Mouse (Mus musculus): ENCODE data around the gene Galm. TPM values are rescaled to one million over a fixed set of nuclear protein-coding genes. Genes with fewer than 3 reads are reported as not detected.

The Galm gene
- polyA plus RNA-seq, 1 experiment from 2014 or later = 14.5 TPM

GRCm38 (mm10) chr17:80152767-80153630 is 25.7 kb downstream of the Galm start:
- no peak overlapping the region for H3K9ac ChIP-seq (ENCODE audit: low read length)
- ATAC-seq (replicated peaks; ENCODE audit: extremely low read depth, insufficient read depth, low FRiP score) = no peak
- no peak overlapping the region for H3K4me3 ChIP-seq (ENCODE audit: low read length)
- no peaks in the 10 kb centered on the region for H3K9me3 ChIP-seq (replicated peaks; ENCODE audit: control insufficient read depth, low read length)
- H3K27ac ChIP-seq (ENCODE audit: low read length) = no peak overlapping the region
- WGBS = 72% methylated on average over 12 of the region's 12 CpGs
- H3K36me3 ChIP-seq (ENCODE audit: control insufficient read depth, insufficient read depth) = no peaks in the 10 kb centered on the region
- H3K4me1 ChIP-seq (ENCODE audit: control insufficient read depth, insufficient read depth, low read length) = peaks cover 9% of the 10 kb centered on the region
- H3K4me2 ChIP-seq (ENCODE audit: low read depth, low read length) = no peak overlapping the region
- H3K27me3 ChIP-seq (ENCODE audit: control insufficient read depth, insufficient read depth, low read length) = no peaks in the 10 kb centered on the region

DNA sequence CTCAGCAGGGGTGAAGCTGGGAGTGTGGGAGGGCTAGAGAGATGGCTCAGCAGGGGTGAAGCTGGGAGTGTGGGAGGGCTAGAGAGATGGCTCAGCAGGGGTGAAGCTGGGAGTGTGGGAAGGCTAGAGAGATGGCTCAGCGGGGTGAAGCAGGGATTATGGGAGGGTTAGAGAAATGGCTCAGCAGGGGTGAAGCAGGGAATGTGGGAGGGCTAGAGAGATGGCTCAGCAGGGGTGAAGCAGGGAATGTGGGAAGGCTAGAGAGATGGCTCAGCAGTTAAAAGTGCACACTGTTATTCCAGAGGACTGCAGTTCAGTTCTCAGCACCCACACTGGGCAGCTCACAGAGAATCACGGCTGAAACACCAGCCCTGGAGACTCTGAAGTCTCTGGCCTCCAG is 26.4 kb downstream of the Galm start:
- no peaks in the 10 kb centered on the region for H3K27me3 ChIP-seq (ENCODE audit: control insufficient read depth, insufficient read depth, low read length)
- 71% methylated on average over 2 of the region's 2 CpGs for WGBS
- no peak for ATAC-seq (replicated peaks; ENCODE audit: extremely low read depth, insufficient read depth, low FRiP score)

DNA sequence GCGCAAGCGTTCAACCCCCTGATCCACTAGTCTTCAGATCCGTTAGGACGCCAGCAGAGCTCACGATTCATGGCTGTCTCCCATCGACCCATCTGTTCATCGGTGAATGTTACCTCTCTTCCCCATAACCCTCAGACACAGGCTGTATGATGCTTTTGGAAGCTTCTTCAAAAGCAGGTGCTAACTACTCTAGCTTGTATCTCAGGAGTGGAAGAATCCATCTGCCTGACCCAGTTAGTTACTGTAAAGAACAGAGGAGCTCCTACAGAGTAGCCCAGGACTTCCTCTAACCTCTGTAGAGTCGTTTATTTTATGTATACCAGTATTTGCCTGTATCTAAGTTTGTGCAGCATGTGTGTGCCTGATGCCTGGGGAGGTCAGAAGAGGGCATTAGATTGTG is 29.6 kb downstream of the Galm start:
- WGBS = 88% methylated on average over 8 of the region's 8 CpGs
- Histone ChIP-seq H3K9ac (ENCODE audit: low read length) (no peak overlapping the region), H3K4me2 (ENCODE audit: low read depth, low read length) (no peak overlapping the region), H3K4me3 (ENCODE audit: low read length) (no peak overlapping the region), H3K4me1 (ENCODE audit: control insufficient read depth, insufficient read depth, low read length) (peaks cover 10% of the 10 kb centered on the region), H3K9me3 (replicated peaks; ENCODE audit: control insufficient read depth, low read length) (no peaks in the 10 kb centered on the region), H3K27ac (ENCODE audit: low read length) (no peak overlapping the region), H3K36me3 (ENCODE audit: control insufficient read depth, insufficient read depth) (no peaks in the 10 kb centered on the region), H3K27me3 (ENCODE audit: control insufficient read depth, insufficient read depth, low read length) (no peaks in the 10 kb centered on the region)
- ATAC-seq (replicated peaks; ENCODE audit: extremely low read depth, insufficient read depth, low FRiP score) = 0 out of 2 replicates have a peak, but pooled peaks have one; percentile 20

More for the DNA sequence above, 26.4 kb downstream of the Galm start:
- H3K4me3 ChIP-seq (ENCODE audit: low read length) = no peak overlapping the region
- H3K9me3 ChIP-seq (replicated peaks; ENCODE audit: control insufficient read depth, low read length) = no peaks in the 10 kb centered on the region
- H3K36me3 ChIP-seq (ENCODE audit: control insufficient read depth, insufficient read depth) = no peaks in the 10 kb centered on the region
- H3K27ac ChIP-seq (ENCODE audit: low read length) = no peak overlapping the region
- H3K4me1 ChIP-seq (ENCODE audit: control insufficient read depth, insufficient read depth, low read length) = peaks cover 5% of the 10 kb centered on the region
- H3K9ac ChIP-seq (ENCODE audit: low read length) = no peak overlapping the region
- no peak overlapping the region for H3K4me2 ChIP-seq (ENCODE audit: low read depth, low read length)

DNA sequence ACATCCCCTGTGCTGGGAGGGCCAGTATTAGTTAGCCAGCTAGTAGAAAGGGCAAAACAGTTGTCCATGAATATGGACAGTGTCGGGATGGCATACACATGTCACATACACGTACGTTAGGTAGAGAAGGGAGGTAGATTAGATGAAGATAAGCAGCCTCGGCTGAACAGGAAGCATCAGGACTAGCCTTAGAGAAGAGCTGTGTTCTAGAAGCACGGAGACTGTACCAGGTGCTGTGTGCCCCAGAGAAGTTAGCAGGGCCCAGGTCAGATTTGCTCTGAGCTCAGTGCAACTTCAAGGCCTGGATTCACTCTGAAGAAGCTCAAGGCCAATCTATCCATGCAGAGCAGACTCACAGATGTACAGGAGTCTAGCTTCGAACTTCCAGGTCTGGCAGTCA is 30.2 kb downstream of the Galm start:
- Histone ChIP-seq H3K27me3 (ENCODE audit: control insufficient read depth, insufficient read depth, low read length) (no peaks in the 10 kb centered on the region), H3K27ac (ENCODE audit: low read length) (no peak overlapping the region), H3K4me3 (ENCODE audit: low read length) (no peak overlapping the region), H3K36me3 (ENCODE audit: control insufficient read depth, insufficient read depth) (no peaks in the 10 kb centered on the region), H3K9me3 (replicated peaks; ENCODE audit: control insufficient read depth, low read length) (no peaks in the 10 kb centered on the region), H3K9ac (ENCODE audit: low read length) (no peak overlapping the region), H3K4me1 (ENCODE audit: control insufficient read depth, insufficient read depth, low read length) (peaks cover 10% of the 10 kb centered on the region), H3K4me2 (ENCODE audit: low read depth, low read length) (no peak overlapping the region)
- no peak for ATAC-seq (replicated peaks; ENCODE audit: extremely low read depth, insufficient read depth, low FRiP score)
- 74% methylated on average over 6 of the region's 6 CpGs for WGBS

DNA sequence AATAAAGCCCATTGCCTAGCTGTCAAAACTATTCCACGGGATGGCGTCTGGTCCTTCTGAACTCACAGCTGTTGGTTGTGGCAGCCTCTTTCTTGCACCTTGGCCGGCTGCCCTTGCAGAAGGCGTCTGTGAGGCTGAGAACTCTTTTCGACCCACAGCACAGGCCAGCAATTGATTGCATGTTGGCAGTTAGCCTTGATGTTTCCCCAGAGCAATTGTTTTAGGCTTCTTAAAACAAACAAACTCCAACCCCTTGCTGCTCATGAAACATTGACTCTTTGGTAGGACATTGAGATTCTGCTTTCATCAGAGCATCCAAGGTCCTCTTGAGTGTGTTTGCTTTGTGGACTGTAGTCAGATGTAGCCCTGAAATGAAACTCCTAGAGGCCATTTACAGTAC is 33.2 kb downstream of the Galm start:
- H3K9ac ChIP-seq (ENCODE audit: low read length) = no peak overlapping the region
- peaks cover 11% of the 10 kb centered on the region for H3K4me1 ChIP-seq (ENCODE audit: control insufficient read depth, insufficient read depth, low read length)
- H3K4me3 ChIP-seq (ENCODE audit: low read length) = no peak overlapping the region
- no peak for ATAC-seq (replicated peaks; ENCODE audit: extremely low read depth, insufficient read depth, low FRiP score)
- no peaks in the 10 kb centered on the region for H3K36me3 ChIP-seq (ENCODE audit: control insufficient read depth, insufficient read depth)
- peak overlapping the region; percentile 58 for H3K27ac ChIP-seq (ENCODE audit: low read length)
- 27% methylated on average over 5 of the region's 5 CpGs for WGBS
- H3K27me3 ChIP-seq (ENCODE audit: control insufficient read depth, insufficient read depth, low read length) = no peaks in the 10 kb centered on the region
- H3K4me2 ChIP-seq (ENCODE audit: low read depth, low read length) = no peak overlapping the region
- no peaks in the 10 kb centered on the region for H3K9me3 ChIP-seq (replicated peaks; ENCODE audit: control insufficient read depth, low read length)

- no peak overlapping the region for H3K9ac ChIP-seq (ENCODE audit: low read length)
- H3K27ac ChIP-seq (ENCODE audit: low read length) = no peak overlapping the region
- 39% methylated on average over 8 of the region's 8 CpGs for WGBS
- no peaks in the 10 kb centered on the region for H3K36me3 ChIP-seq (ENCODE audit: control insufficient read depth, insufficient read depth)
- no peak overlapping the region for H3K4me2 ChIP-seq (ENCODE audit: low read depth, low read length)
- H3K27me3 ChIP-seq (ENCODE audit: control insufficient read depth, insufficient read depth, low read length) = no peaks in the 10 kb centered on the region
- H3K4me3 ChIP-seq (ENCODE audit: low read length) = no peak overlapping the region
- no peaks in the 10 kb centered on the region for H3K9me3 ChIP-seq (replicated peaks; ENCODE audit: control insufficient read depth, low read length)
- H3K4me1 ChIP-seq (ENCODE audit: control insufficient read depth, insufficient read depth, low read length) = peaks cover 31% of the 10 kb centered on the region
- ATAC-seq (replicated peaks; ENCODE audit: extremely low read depth, insufficient read depth, low FRiP score) = no peak
These were observed 36.7 kb downstream of the Galm start for GRCm38 (mm10) chr17:80163991-80164390.

- Histone ChIP-seq H3K36me3 (ENCODE audit: control insufficient read depth, insufficient read depth) (no peaks in the 10 kb centered on the region), H3K9me3 (replicated peaks; ENCODE audit: control insufficient read depth, low read length) (no peaks in the 10 kb centered on the region), H3K4me2 (ENCODE audit: low read depth, low read length) (no peak overlapping the region), H3K4me1 (ENCODE audit: control insufficient read depth, insufficient read depth, low read length) (peaks cover 24% of the 10 kb centered on the region), H3K27me3 (ENCODE audit: control insufficient read depth, insufficient read depth, low read length) (no peaks in the 10 kb centered on the region), H3K27ac (ENCODE audit: low read length) (peak overlapping the region; percentile 81), H3K4me3 (ENCODE audit: low read length) (no peak overlapping the region), H3K9ac (ENCODE audit: low read length) (no peak overlapping the region)
- 29% methylated on average over 6 of the region's 6 CpGs for WGBS
- ATAC-seq (replicated peaks; ENCODE audit: extremely low read depth, insufficient read depth, low FRiP score) = 0 out of 2 replicates have a peak, but pooled peaks have one; percentile 29
These were observed 38.5 kb downstream of the Galm start for GRCm38 (mm10) chr17:80165741-80166140.

DNA sequence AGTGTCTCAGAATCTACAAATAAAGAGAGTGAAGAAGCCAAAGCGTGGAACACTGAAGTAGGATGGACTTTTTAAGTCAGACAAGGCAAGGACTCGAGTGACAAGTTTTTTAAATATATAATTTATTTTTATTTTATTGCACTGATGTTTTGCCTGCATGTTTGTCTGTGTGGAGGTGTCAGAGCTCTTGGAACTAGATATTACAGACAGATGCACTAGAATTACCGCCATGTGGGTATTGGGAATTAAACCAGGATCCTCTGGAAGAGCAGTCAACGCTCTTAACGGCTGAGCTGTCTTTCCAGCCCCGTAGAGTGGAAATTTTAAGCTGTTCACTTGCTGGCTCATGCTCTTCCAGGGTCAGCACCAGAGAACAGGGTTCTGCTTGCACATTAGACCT is 39.1 kb downstream of the Galm start:
- Histone ChIP-seq H3K4me3 (ENCODE audit: low read length) (no peak overlapping the region), H3K4me1 (ENCODE audit: control insufficient read depth, insufficient read depth, low read length) (peaks cover 23% of the 10 kb centered on the region), H3K36me3 (ENCODE audit: control insufficient read depth, insufficient read depth) (no peaks in the 10 kb centered on the region), H3K27ac (ENCODE audit: low read length) (no peak overlapping the region), H3K9ac (ENCODE audit: low read length) (no peak overlapping the region), H3K4me2 (ENCODE audit: low read depth, low read length) (no peak overlapping the region), H3K9me3 (replicated peaks; ENCODE audit: control insufficient read depth, low read length) (no peaks in the 10 kb centered on the region), H3K27me3 (ENCODE audit: control insufficient read depth, insufficient read depth, low read length) (no peaks in the 10 kb centered on the region)
- WGBS = 82% methylated on average over 6 of the region's 6 CpGs
- no peak for ATAC-seq (replicated peaks; ENCODE audit: extremely low read depth, insufficient read depth, low FRiP score)

- WGBS = 68% methylated on average over 4 of the region's 4 CpGs
- no peak for ATAC-seq (replicated peaks; ENCODE audit: extremely low read depth, insufficient read depth, low FRiP score)
These were observed 40.2 kb downstream of the Galm start for GRCm38 (mm10) chr17:80167436-80167835.

More at GRCm38 (mm10) chr17:80167436-80167835, 40.2 kb downstream of the Galm start:
- Histone ChIP-seq H3K4me3 (ENCODE audit: low read length) (no peak overlapping the region), H3K9ac (ENCODE audit: low read length) (no peak overlapping the region), H3K9me3 (replicated peaks; ENCODE audit: control insufficient read depth, low read length) (no peaks in the 10 kb centered on the region), H3K4me1 (ENCODE audit: control insufficient read depth, insufficient read depth, low read length) (peaks cover 21% of the 10 kb centered on the region), H3K4me2 (ENCODE audit: low read depth, low read length) (no peak overlapping the region), H3K36me3 (ENCODE audit: control insufficient read depth, insufficient read depth) (no peaks in the 10 kb centered on the region), H3K27ac (ENCODE audit: low read length) (0 out of 2 replicates have a peak overlapping the region, but pooled peaks have one; percentile 7), H3K27me3 (ENCODE audit: control insufficient read depth, insufficient read depth, low read length) (no peaks in the 10 kb centered on the region)

All from heart, embryonic 16.5 days (tissue).